Mouse (Mus musculus): Measurements from ENCODE around the gene Stard9. TPM values are rescaled to one million over a fixed set of nuclear protein-coding genes. Genes with fewer than 3 reads are reported as not detected.
"Not testable (repeated sequence)": the region's sequence is repeated elsewhere in the genome, so short reads cannot be mapped to it uniquely, and the experiment has no call there.

Stard9 gene
- polyA plus RNA-seq, 1 experiment = 71.4 TPM

GRCm38 (mm10) chr2:120667446-120667845, 38.5 kb downstream of the Stard9 start:
- TF ChIP-seq CTCF (IDR thresholded peaks at IDR 0.05; ENCODE audit: low read depth, low read length) (no peak), POLR2A (IDR thresholded peaks at IDR 0.05; ENCODE audit: borderline replicate concordance, low read depth, low read length) (no peak)
- Histone ChIP-seq H3K4me1 (ENCODE audit: control insufficient read depth, insufficient read depth, low read length) (peaks cover 21% of the 10 kb centered on the region), H3K4me3 (ENCODE audit: insufficient read depth, low read length) (no peak overlapping the region), H3K27ac (ENCODE audit: insufficient read depth, low read depth, low read length) (no peak overlapping the region)

DNA sequence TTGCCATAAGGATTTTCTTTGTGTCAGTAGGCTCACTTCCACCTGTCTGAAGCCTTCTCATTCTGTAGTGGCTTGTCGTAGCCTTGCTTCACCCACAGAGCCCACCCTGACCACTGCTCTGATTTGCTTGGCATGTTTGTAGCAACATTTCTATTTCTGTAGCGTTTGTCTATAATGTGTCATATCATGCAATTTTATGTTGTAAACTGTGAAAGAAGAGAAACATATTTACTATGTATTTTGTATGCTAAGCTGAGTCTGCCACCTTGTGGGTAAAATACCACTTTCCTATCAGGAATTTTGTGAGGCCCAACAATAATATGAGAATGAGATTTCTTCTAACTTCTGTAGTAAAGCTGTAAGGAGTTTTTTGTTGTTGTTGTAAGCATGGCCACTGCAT, 41.3 kb downstream of the Stard9 start:
- TF ChIP-seq CTCF (IDR thresholded peaks at IDR 0.05; ENCODE audit: low read depth, low read length) = no peak
- TF ChIP-seq POLR2A (IDR thresholded peaks at IDR 0.05; ENCODE audit: borderline replicate concordance, low read depth, low read length) = no peak
- H3K4me1 ChIP-seq (ENCODE audit: control insufficient read depth, insufficient read depth, low read length) = peaks cover 8% of the 10 kb centered on the region
- no peak overlapping the region for H3K27ac ChIP-seq (ENCODE audit: insufficient read depth, low read depth, low read length)
- no peak overlapping the region for H3K4me3 ChIP-seq (ENCODE audit: insufficient read depth, low read length)

DNA sequence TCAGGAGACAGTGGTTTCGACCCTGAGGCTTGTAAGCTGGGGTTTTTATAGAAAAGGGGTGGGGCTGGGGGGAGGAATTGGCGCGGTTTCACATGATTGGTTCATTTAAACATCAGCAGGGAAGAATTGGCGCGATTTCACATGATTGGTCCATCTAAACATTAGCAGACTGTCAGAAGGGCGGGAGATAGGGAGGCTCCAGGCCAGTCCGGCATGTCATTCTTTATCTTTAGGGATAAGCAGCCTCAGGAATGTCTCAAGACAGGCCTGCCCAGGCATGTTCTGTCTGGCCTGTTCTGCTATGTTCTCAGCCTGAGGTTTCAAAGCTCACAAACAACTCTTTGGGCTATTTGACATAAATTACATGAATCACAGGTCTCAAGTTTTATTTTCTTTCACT, 52.2 kb downstream of the Stard9 start:
- H3K4me3 ChIP-seq (ENCODE audit: insufficient read depth, low read length); H3K27ac ChIP-seq (ENCODE audit: insufficient read depth, low read depth, low read length); H3K4me1 ChIP-seq (ENCODE audit: control insufficient read depth, insufficient read depth, low read length): not testable (repeated sequence)

GRCm38 (mm10) chr2:120697767-120698166, 68.8 kb downstream of the Stard9 start:
- H3K4me1 ChIP-seq (ENCODE audit: control insufficient read depth, insufficient read depth, low read length) = no peaks in the 10 kb centered on the region
- no peak overlapping the region for H3K27ac ChIP-seq (ENCODE audit: insufficient read depth, low read depth, low read length)
- no peak for TF ChIP-seq CTCF (IDR thresholded peaks at IDR 0.05; ENCODE audit: low read depth, low read length)
- no peak for TF ChIP-seq POLR2A (IDR thresholded peaks at IDR 0.05; ENCODE audit: borderline replicate concordance, low read depth, low read length)
- no peak overlapping the region for H3K4me3 ChIP-seq (ENCODE audit: insufficient read depth, low read length)

GRCm38 (mm10) chr2:120700379-120700885, 71.5 kb downstream of the Stard9 start:
- H3K27ac ChIP-seq (ENCODE audit: insufficient read depth, low read depth, low read length) = no peak overlapping the region
- no peak for TF ChIP-seq CTCF (IDR thresholded peaks at IDR 0.05; ENCODE audit: low read depth, low read length)
- no peak for TF ChIP-seq POLR2A (IDR thresholded peaks at IDR 0.05; ENCODE audit: borderline replicate concordance, low read depth, low read length)
- H3K4me3 ChIP-seq (ENCODE audit: insufficient read depth, low read length) = no peak overlapping the region
- H3K4me1 ChIP-seq (ENCODE audit: control insufficient read depth, insufficient read depth, low read length) = no peaks in the 10 kb centered on the region

- TF ChIP-seq POLR2A (IDR thresholded peaks at IDR 0.05; ENCODE audit: borderline replicate concordance, low read depth, low read length) (no peak), CTCF (IDR thresholded peaks at IDR 0.05; ENCODE audit: low read depth, low read length) (no peak)
- H3K4me3 ChIP-seq (ENCODE audit: insufficient read depth, low read length) = no peak overlapping the region
Measured at GRCm38 (mm10) chr2:120702675-120703074, 73.8 kb downstream of the Stard9 start.

DNA sequence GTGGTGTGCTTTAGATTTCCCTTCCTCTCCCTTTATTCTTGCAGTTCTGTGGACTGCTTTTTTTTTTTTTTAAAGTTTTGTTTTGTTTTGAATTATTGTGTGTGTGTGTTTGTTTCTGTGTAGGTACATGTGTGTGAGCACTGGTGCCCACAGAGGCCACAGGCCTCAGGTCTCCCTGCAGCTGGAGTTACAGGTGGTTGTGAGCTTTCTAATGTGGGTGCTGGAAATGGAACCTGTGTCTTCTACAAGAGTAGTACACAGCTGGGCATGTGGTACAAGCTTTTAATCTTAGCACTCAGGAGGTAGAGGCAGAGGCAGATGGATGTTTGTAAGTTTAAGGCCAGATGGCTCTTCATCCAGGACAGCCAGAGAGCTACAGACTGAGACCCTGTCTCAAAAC, 78.1 kb downstream of the Stard9 start:
- no peaks in the 10 kb centered on the region for H3K4me1 ChIP-seq (ENCODE audit: control insufficient read depth, insufficient read depth, low read length)
- TF ChIP-seq CTCF (IDR thresholded peaks at IDR 0.05; ENCODE audit: low read depth, low read length) (no peak), POLR2A (IDR thresholded peaks at IDR 0.05; ENCODE audit: borderline replicate concordance, low read depth, low read length) (no peak)
- H3K4me3 ChIP-seq (ENCODE audit: insufficient read depth, low read length) = no peak overlapping the region
- no peak overlapping the region for H3K27ac ChIP-seq (ENCODE audit: insufficient read depth, low read depth, low read length)

More at GRCm38 (mm10) chr2:120702675-120703074, 73.8 kb downstream of the Stard9 start:
- Histone ChIP-seq H3K4me1 (ENCODE audit: control insufficient read depth, insufficient read depth, low read length) (no peaks in the 10 kb centered on the region), H3K27ac (ENCODE audit: insufficient read depth, low read depth, low read length) (no peak overlapping the region)

DNA sequence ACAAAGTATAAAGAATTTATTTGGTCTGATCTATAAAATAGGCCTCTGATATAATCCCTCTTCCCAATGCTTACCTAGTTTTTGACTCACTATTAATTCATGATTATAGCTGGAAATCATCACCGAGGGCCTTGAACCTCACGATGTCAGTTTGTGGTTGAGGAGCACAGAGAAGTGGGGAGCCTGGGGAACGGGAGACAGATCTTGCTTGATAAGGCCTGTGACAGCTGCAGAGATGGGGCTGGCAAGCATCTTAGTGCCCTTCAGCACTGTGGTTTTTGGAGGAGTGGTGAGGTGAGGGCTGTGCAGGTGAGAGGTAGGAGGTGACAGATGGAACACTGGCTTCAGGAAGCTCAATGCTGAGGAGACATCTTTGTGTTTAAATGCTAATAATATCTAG, 81.2 kb downstream of the Stard9 start:
- H3K27ac ChIP-seq (ENCODE audit: insufficient read depth, low read depth, low read length) = no peak overlapping the region
- TF ChIP-seq CTCF (IDR thresholded peaks at IDR 0.05; ENCODE audit: low read depth, low read length) (no peak), POLR2A (IDR thresholded peaks at IDR 0.05; ENCODE audit: borderline replicate concordance, low read depth, low read length) (no peak)
- H3K4me3 ChIP-seq (ENCODE audit: insufficient read depth, low read length) = no peak overlapping the region
- no peaks in the 10 kb centered on the region for H3K4me1 ChIP-seq (ENCODE audit: control insufficient read depth, insufficient read depth, low read length)

GRCm38 (mm10) chr2:120710948-120711347, 82.0 kb downstream of the Stard9 start:
- TF ChIP-seq POLR2A (IDR thresholded peaks at IDR 0.05; ENCODE audit: borderline replicate concordance, low read depth, low read length) (no peak), CTCF (IDR thresholded peaks at IDR 0.05; ENCODE audit: low read depth, low read length) (no peak)
- Histone ChIP-seq H3K27ac (ENCODE audit: insufficient read depth, low read depth, low read length) (no peak overlapping the region), H3K4me1 (ENCODE audit: control insufficient read depth, insufficient read depth, low read length) (no peaks in the 10 kb centered on the region), H3K4me3 (ENCODE audit: insufficient read depth, low read length) (no peak overlapping the region)

- Histone ChIP-seq H3K27ac (ENCODE audit: insufficient read depth, low read depth, low read length) (no peak overlapping the region), H3K4me1 (ENCODE audit: control insufficient read depth, insufficient read depth, low read length) (no peaks in the 10 kb centered on the region), H3K4me3 (ENCODE audit: insufficient read depth, low read length) (no peak overlapping the region)
- no peak for TF ChIP-seq CTCF (IDR thresholded peaks at IDR 0.05; ENCODE audit: low read depth, low read length)
- no peak for TF ChIP-seq POLR2A (IDR thresholded peaks at IDR 0.05; ENCODE audit: borderline replicate concordance, low read depth, low read length)
Measured at GRCm38 (mm10) chr2:120713441-120713840, 84.5 kb downstream of the Stard9 start.

DNA sequence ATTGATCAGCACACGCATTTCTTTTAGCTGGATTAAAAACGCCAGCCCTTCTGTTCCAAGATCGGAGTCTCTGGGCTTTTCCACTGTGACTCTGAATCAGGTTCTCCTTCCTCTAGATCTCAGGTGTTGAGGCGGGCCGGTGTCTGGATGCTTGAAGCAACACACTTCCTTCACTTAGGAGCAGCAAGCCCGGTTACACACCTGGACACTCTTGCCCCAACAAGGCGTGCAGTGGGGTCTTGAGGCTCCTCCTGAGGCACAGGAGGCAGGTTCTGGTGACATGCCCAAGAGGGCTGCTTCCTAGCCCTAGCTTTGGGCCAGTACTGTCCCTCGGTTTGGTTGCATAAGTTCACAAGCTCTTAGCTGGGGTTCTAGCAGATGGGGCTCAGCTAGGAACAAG, 89.6 kb downstream of the Stard9 start:
- TF ChIP-seq CTCF (IDR thresholded peaks at IDR 0.05; ENCODE audit: low read depth, low read length) (no peak), POLR2A (IDR thresholded peaks at IDR 0.05; ENCODE audit: borderline replicate concordance, low read depth, low read length) (no peak)

More for the DNA sequence above, 89.6 kb downstream of the Stard9 start:
- Histone ChIP-seq H3K4me1 (ENCODE audit: control insufficient read depth, insufficient read depth, low read length) (peaks cover 5% of the 10 kb centered on the region), H3K27ac (ENCODE audit: insufficient read depth, low read depth, low read length) (no peak overlapping the region), H3K4me3 (ENCODE audit: insufficient read depth, low read length) (no peak overlapping the region)
